Mouse (Mus musculus) kidney, adult 8-10 months (tissue): ENCODE results near the gene Ptgfrn.

Experiments used
- DNase-seq, 2 experiments: peaks; one replicate each; pipeline ENCODE4 v3.0.0; 2022

Gene Ptgfrn

DNA sequence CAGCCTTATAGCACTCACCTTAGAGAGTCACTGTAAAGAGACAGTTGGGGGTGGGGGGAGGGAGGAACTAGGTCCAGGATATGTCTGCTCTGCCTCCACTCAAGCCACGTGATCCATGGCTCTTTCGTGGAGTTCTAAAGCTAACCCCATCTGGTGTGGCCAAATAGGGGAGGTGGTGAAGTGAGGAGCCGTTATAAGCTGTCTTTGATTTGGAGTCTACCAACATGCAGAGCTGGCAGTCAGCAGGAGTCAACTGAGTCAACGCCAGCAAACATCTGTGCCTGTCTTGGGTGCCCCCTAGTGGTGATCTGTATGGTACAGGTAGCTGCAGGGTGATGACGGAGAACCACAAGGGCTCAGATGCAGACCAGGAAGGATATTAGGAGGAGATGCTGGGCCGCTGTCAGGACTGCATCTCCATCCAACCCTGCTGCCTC lies 111.2 kb downstream of the Ptgfrn start:
- peak; percentile 43 to 72 for DNase-seq

DNA sequence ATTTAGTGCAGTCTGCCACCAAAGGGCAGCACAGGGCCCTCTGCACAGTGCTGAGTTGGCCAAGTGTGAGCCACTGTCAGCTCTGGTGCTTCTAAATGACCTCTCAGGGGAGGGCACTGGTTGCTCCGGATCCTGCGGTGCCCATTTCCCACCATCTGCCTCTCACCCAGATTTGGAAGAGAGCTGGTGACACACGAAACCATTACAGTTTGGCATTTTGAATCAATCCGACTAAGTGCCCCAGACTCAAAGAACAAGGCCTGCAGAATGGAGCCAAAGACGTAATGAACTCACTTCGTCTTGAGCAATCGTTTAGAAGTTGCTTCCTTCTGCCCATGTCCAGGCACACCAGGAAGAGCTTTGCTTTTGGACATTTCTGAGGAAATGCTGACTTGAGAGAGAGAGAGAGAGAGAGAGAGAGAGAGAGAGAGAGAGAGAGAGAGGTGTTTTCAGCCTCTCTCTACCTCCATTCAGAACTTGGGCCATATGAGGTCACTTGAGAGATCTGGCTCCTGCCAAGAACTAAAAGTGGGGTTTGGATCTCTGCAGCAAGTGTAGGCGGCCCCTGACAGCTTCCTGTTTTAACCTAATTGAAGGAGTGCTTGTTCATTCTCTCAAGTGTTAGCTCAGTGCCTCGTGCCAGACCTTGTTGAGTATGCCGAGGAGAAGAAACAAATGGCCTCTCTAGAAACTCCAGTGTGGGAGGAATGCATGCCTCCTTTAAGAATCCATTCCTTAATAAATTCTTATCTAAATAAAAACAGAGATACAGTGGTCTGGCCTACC lies 112.1 kb downstream of the Ptgfrn start:
- no peak for DNase-seq

DNA sequence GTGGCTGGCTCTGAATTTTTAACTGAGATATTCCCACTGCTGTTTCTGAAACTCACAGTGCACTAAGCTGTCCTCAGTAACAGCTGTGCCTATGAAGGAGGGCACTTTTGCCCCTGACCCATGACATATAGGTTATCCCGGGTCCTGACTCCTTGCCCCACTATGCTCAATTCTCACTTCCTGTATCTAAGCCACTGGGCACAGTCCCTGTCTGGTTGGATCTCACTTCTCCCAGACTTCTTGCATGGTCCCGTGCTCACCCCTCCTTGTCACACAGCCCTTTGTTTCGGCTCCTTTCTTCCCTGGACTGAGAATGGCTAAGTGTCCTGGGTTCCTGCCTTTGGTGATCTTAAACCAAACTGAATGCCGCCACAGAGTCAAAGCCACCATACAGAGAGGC lies 115.8 kb downstream of the Ptgfrn start:
- no peak for DNase-seq

DNA sequence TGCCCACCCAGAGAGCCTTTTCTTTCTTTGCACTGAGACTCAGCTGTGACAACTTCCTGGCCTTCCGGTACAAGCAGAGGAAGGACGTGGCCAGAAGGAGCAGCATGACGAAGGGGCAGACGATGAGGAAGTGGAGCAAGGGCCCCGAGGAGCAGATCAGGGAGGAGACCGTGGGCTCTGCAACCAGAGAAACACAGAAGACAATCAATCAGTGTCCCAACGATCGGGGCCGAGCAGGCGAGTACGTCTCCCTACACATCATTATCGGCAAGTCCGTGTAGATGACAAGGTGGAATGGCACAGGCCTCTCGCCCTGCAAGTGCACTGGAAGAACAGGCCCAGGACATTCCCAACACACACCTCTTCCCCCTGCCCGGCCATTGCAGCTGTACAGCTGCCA lies 116.4 kb downstream of the Ptgfrn start:
- DNase-seq = peak in 1 of 2 experiments; percentile 9

DNA sequence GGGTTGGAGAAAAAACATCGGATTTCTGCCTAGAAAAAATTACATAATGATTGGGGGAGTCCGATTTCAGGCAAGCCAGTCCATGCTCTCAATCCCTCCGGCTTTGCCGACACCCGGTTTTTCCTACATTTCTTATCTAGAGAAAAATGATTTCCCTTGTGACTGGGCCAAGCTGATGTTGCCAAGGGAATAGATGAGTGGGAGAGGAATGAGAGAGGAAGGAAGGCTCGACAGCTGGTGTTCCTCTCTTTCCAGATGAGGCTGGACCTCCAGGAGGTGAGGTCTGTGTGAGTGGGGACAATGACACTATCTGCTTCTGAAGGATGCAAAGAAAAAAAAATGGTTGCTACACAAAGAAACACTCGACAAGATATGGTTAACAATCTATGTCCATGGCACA lies 116.9 kb downstream of the Ptgfrn start:
- no peak for DNase-seq
